Mouse (Mus musculus) cortical plate, adult 2 months (tissue): ENCODE measurements around the gene Lce3a.

ENCODE experiments used
- CTCF ChIP-seq: fragments of 200-500 bp; IDR thresholded peaks from 2 replicates; pipeline ENCODE4 v1.5.1; 2011; ENCODE audit warnings: mild to moderate bottlenecking, control low read depth, low read length; ENCODE audit not compliant: insufficient read depth; ENCODE audit errors: extremely low read depth
- POLR2A ChIP-seq: fragments of 200-500 bp; IDR thresholded peaks from 2 replicates; pipeline ENCODE4 v1.6.1; 2011; ENCODE audit warnings: mild to moderate bottlenecking, low read length, control low read depth; ENCODE audit not compliant: insufficient read depth; ENCODE audit errors: extremely low read depth

GRCm38 (mm10) chr3:92907571-92907970 is 18.5 kb downstream of the Lce3a start:
- peak; percentile 58 for TF ChIP-seq CTCF
- TF ChIP-seq POLR2A = no peak
